Mouse (Mus musculus) adrenal gland, adult 2 months (tissue): ENCODE results near the gene Gm5891. TPM values are rescaled to one million over a fixed set of nuclear protein-coding genes. Genes with fewer than 3 reads are reported as not detected.
"Not testable (repeated sequence)": the region's sequence is repeated elsewhere in the genome, so short reads cannot be mapped to it uniquely, and the experiment has no call there.

Experiments
- DNase-seq: peaks from one replicate; pipeline ENCODE4 v3.0.0; 2021
- long read RNA-seq: library from polyadenylated mRNA; stranded (forward); transcript quantifications from one replicate; pipeline ENCODE4 v2.0.0, GENCODE M21; 2021
- polyA plus RNA-seq: library from polyadenylated mRNA; depleted of rRNA; stranded (reverse); fragments of >200 nt; gene quantifications from 2 replicates; pipeline ENCODE4 v1.2.3, GENCODE M21; 2012; rRNA removed
- total RNA-seq, 2 experiments: library from RNA; stranded (reverse); gene quantifications; 2 replicates each; pipeline ENCODE4 v1.2.3; 2021

Gm5891 gene
- total RNA-seq (not detected), polyA plus RNA-seq (not detected in 2 replicates)
- long read RNA-seq = 0 reads

- not testable (repeated sequence) for DNase-seq
Measured at GRCm38 (mm10) chr7:21921191-21921590, at the start of gene Gm5891. TSS of gene Gm5891 (minus strand) at chr7:21921291.

Other genes with a start within 250 kb of the Gm5891 start
- not detected for gene Gm4175, start 159.8 kb downstream of the Gm5891 start, total RNA-seq
- gene Gm4175, start 159.8 kb downstream of the Gm5891 start, polyA plus RNA-seq = not detected in 2 replicates
- not detected for gene Gm4177, start 124.6 kb downstream of the Gm5891 start, total RNA-seq
- not detected in 2 replicates for gene Gm4177, start 124.6 kb downstream of the Gm5891 start, polyA plus RNA-seq
- not detected for gene Vmn1r135, start 88.9 kb downstream of the Gm5891 start, total RNA-seq
- not detected in 2 replicates for gene Vmn1r135, start 88.9 kb downstream of the Gm5891 start, polyA plus RNA-seq
- gene Gm5725, start 77.0 kb downstream of the Gm5891 start, total RNA-seq = not detected
- gene Gm5725, start 77.0 kb downstream of the Gm5891 start, polyA plus RNA-seq = not detected in 2 replicates
- not detected for gene Vmn1r137, start 73.3 kb upstream of the Gm5891 start, total RNA-seq
- not detected in 2 replicates for gene Vmn1r137, start 73.3 kb upstream of the Gm5891 start, polyA plus RNA-seq
- not detected for gene Vmn1r138, start 107.6 kb upstream of the Gm5891 start, total RNA-seq
- not detected in 2 replicates for gene Vmn1r138, start 107.6 kb upstream of the Gm5891 start, polyA plus RNA-seq
- not detected for gene Gm6176, start 135.0 kb upstream of the Gm5891 start, total RNA-seq
- gene Gm6176, start 135.0 kb upstream of the Gm5891 start, polyA plus RNA-seq = not detected in 2 replicates
- gene Vmn1r139, start 147.8 kb upstream of the Gm5891 start, total RNA-seq = not detected
- not detected in 2 replicates for gene Vmn1r139, start 147.8 kb upstream of the Gm5891 start, polyA plus RNA-seq
- gene Gm16451, start 197.0 kb upstream of the Gm5891 start, total RNA-seq = not detected
- gene Gm16451, start 197.0 kb upstream of the Gm5891 start, polyA plus RNA-seq = not detected in 2 replicates
- gene Gm10666, start 213.4 kb upstream of the Gm5891 start, total RNA-seq = not detected
- not detected in 2 replicates for gene Gm10666, start 213.4 kb upstream of the Gm5891 start, polyA plus RNA-seq
- not detected for gene Vmn1r142, start 242.7 kb upstream of the Gm5891 start, total RNA-seq
- gene Vmn1r142, start 242.7 kb upstream of the Gm5891 start, polyA plus RNA-seq = not detected in 2 replicates